Mouse (Mus musculus): ENCODE measurements around the gene Foxk1.

GRCm38 (mm10) chr5:142374343-142374742, 27.0 kb upstream of the Foxk1 start:
- TF ChIP-seq POLR2A (IDR thresholded peaks at IDR 0.05; ENCODE audit: borderline replicate concordance, extremely low read depth, low read depth, low read length) (no peak), CTCF (IDR thresholded peaks at IDR 0.05; ENCODE audit: insufficient read depth, low read length) (no peak)

Data from lung, adult 2 months (tissue).